Mouse (Mus musculus) forebrain, embryonic 15.5 days (tissue): Measurements from ENCODE around the gene Mmp28. TPM values are rescaled to one million over a fixed set of nuclear protein-coding genes. Genes with fewer than 3 reads are reported as not detected.

Experiments
- ATAC-seq: fragments of 200-750 bp; cut with Nextera tagmentation; replicated peaks from 2 replicates; pipeline ENCODE4 v1.8.0; 2017; ENCODE audit warnings: mild to moderate bottlenecking, moderate TSS enrichment, moderate library complexity
- H3K27ac ChIP-seq: fragments of 300-500 bp; sonication (generic); replicated peaks from 2 replicates; pipeline ENCODE4 v1.5.1; 2015; ENCODE audit warnings: mild to moderate bottlenecking, inconsistent platforms
- H3K27me3 ChIP-seq: fragments of 300-500 bp; sonication (generic); 2 replicates; pipeline ENCODE4 v1.6.1; 2015; ENCODE audit warnings: inconsistent platforms
- H3K36me3 ChIP-seq: fragments of 300-500 bp; sonication (generic); 2 replicates; pipeline ENCODE4 v1.6.1; 2015; ENCODE audit warnings: mild to moderate bottlenecking, inconsistent platforms
- H3K4me1 ChIP-seq: fragments of 300-500 bp; sonication (generic); 2 replicates; pipeline ENCODE4 v1.6.1; 2015; ENCODE audit warnings: inconsistent platforms
- H3K4me2 ChIP-seq: fragments of 300-500 bp; sonication (generic); replicated peaks from 2 replicates; pipeline ENCODE4 v1.6.1; 2015; ENCODE audit warnings: mild to moderate bottlenecking, inconsistent platforms
- H3K4me3 ChIP-seq: fragments of 300-500 bp; sonication (generic); 2 replicates; pipeline ENCODE4 v1.5.1; 2015; ENCODE audit warnings: mild to moderate bottlenecking, inconsistent platforms
- H3K9ac ChIP-seq: fragments of 300-500 bp; sonication (generic); replicated peaks from 2 replicates; pipeline ENCODE4 v1.6.1; 2015; ENCODE audit warnings: mild to moderate bottlenecking, inconsistent platforms
- H3K9me3 ChIP-seq: fragments of 300-500 bp; sonication (generic); 2 replicates; pipeline ENCODE4 v1.6.1; 2016; ENCODE audit warnings: inconsistent platforms
- WGBS: fragments of 180-500 bp; shearing (Covaris S2); methylation state at CpG from one replicate; pipeline ENCODE4 v1.1.7; 2015; ENCODE audit warnings: mixed read lengths; 5-methylcytosine and 5-hydroxymethylcytosine counted together
- polyA plus RNA-seq: library from polyadenylated mRNA; unstranded; fragments of >200 nt; fragmentation: Nextera tagmentation; extraction: Ambion mirVana; gene quantifications from 2 replicates; pipeline ENCODE4 v1.2.1, GENCODE M21; 2015

Gene Mmp28
- polyA plus RNA-seq, 1 experiment from 2014 or later, result 2.7 TPM

DNA sequence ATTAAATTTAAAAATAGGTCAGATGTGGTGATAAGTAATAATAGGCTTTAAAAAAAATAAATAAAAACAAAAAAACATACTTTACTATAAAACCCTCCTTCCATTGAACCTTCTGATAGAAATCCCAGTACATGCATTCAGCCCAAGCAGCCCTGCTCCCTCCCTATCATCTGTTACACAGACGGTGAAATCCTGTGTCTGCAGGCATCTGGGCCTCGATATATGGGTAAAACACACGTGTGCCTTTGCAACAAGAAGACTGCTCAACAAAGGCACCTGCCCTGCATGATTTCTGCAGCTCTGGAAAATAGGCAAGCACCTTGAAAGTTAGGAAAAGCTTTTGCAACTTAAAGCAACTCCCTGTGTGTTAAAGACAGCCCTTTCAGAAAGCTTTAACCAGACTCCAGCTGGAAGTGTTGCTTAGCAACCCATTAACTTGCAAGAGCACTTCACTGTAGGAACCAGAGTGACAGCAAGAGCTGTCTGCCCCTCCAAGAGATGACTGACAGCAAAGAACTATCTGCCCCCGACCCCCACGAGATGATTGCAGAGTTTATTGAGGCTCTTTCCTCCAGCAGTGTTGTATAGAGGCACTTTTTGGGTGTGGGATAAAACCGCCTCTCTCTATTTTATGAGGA is 68.0 kb downstream of the Mmp28 start:
- Histone ChIP-seq H3K9ac (no peak overlapping the region), H3K27ac (peak overlapping the region; percentile 72), H3K4me2 (no peak overlapping the region), H3K36me3 (peaks cover 35% of the 10 kb centered on the region), H3K9me3 (no peaks in the 10 kb centered on the region), H3K4me1 (peaks cover 14% of the 10 kb centered on the region), H3K27me3 (no peaks in the 10 kb centered on the region), H3K4me3 (no peak overlapping the region)
- 9% methylated on average over 6 of the region's 6 CpGs for WGBS
- ATAC-seq, result peak; percentile 84

- H3K9ac ChIP-seq, result no peak overlapping the region
- H3K9me3 ChIP-seq, result no peaks in the 10 kb centered on the region
- WGBS, result 90% methylated on average over 4 of the region's 4 CpGs
- no peak overlapping the region; the same call in 1 of the 2 replicates for H3K27ac ChIP-seq
- no peak overlapping the region for H3K4me3 ChIP-seq
- no peaks in the 10 kb centered on the region for H3K27me3 ChIP-seq
- peaks cover 26% of the 10 kb centered on the region for H3K36me3 ChIP-seq
- no peak overlapping the region for H3K4me2 ChIP-seq
- peaks cover 14% of the 10 kb centered on the region for H3K4me1 ChIP-seq
- no peak for ATAC-seq
Observed at GRCm38 (mm10) chr11:83393062-83393461, 69.8 kb downstream of the Mmp28 start.

Other genes with a start within 250 kb of the Mmp28 start
- 0.06 TPM in 1 of 2 replicates, not detected in the other for gene Slfn14, start 176.3 kb downstream of the Mmp28 start, polyA plus RNA-seq
- gene Ap2b1, start 164.0 kb downstream of the Mmp28 start, polyA plus RNA-seq, result 106 and 107 TPM in 2 replicates
- gene Pex12, start 160.5 kb downstream of the Mmp28 start, polyA plus RNA-seq, result 20.2 and 20.3 TPM in 2 replicates
- 27.2 and 29.6 TPM in 2 replicates for gene Rasl10b, start 53.9 kb downstream of the Mmp28 start, polyA plus RNA-seq
- gene Gas2l2, start 33.6 kb downstream of the Mmp28 start, polyA plus RNA-seq, result 0.69 and 0.80 TPM in 2 replicates
- gene 1700020L24Rik, start 25.4 kb downstream of the Mmp28 start, polyA plus RNA-seq, result 0.22 and 0.36 TPM in 2 replicates
- gene Taf15, start 10.0 kb upstream of the Mmp28 start, polyA plus RNA-seq, result 12.3 and 12.9 TPM in 2 replicates
- gene Heatr9, start 59.1 kb upstream of the Mmp28 start, polyA plus RNA-seq, result not detected in 2 replicates
- gene Ccl5, start 67.4 kb upstream of the Mmp28 start, polyA plus RNA-seq, result not detected in 2 replicates
- gene Ccl9, start 115.6 kb upstream of the Mmp28 start, polyA plus RNA-seq, result 1.2 and 1.7 TPM in 2 replicates
- 1.5 and 2.4 TPM in 2 replicates for gene Ccl6, start 130.0 kb upstream of the Mmp28 start, polyA plus RNA-seq
- not detected in 2 replicates for gene Rpl9-ps1, start 182.6 kb upstream of the Mmp28 start, polyA plus RNA-seq
- 1.2 and 1.5 TPM in 2 replicates for gene Ccl3, start 186.3 kb upstream of the Mmp28 start, polyA plus RNA-seq
- gene Ccl4, start 199.5 kb upstream of the Mmp28 start, polyA plus RNA-seq, result 0.40 and 0.46 TPM in 2 replicates
- gene Wfdc17, start 240.9 kb upstream of the Mmp28 start, polyA plus RNA-seq, result not detected in 2 replicates
- not detected in 2 replicates for gene Wfdc18, start 245.9 kb upstream of the Mmp28 start, polyA plus RNA-seq